Mouse (Mus musculus): ENCODE data around the gene Cpa1. TPM values are rescaled to one million over a fixed set of nuclear protein-coding genes. Genes with fewer than 3 reads are reported as not detected.

The Cpa1 gene
- polyA plus RNA-seq, 1 experiment, result not detected

GRCm38 (mm10) chr6:30618735-30619134 lies 20.3 kb upstream of the Cpa1 start:
- H3K4me1 ChIP-seq (ENCODE audit: control insufficient read depth, insufficient read depth, low read length), result peaks cover 22% of the 10 kb centered on the region
- 56% methylated on average over 6 of the region's 6 CpGs for WGBS
- TF ChIP-seq POLR2A (IDR thresholded peaks at IDR 0.05; ENCODE audit: insufficient read depth, low read depth, low read length) (no peak), CTCF (IDR thresholded peaks at IDR 0.05; ENCODE audit: insufficient read depth, low read depth, low read length) (no peak)
- no peak overlapping the region for H3K27ac ChIP-seq (ENCODE audit: insufficient read depth, low read depth, low read length)
- H3K4me3 ChIP-seq (ENCODE audit: insufficient read depth, low read depth, low read length), result no peak overlapping the region

- Histone ChIP-seq H3K4me1 (ENCODE audit: control insufficient read depth, insufficient read depth, low read length) (peaks cover 20% of the 10 kb centered on the region), H3K4me3 (ENCODE audit: insufficient read depth, low read depth, low read length) (no peak overlapping the region), H3K27ac (ENCODE audit: insufficient read depth, low read depth, low read length) (no peak overlapping the region)
- 74% methylated on average over 5 of the region's 5 CpGs for WGBS
- no peak for TF ChIP-seq CTCF (IDR thresholded peaks at IDR 0.05; ENCODE audit: insufficient read depth, low read depth, low read length)
- no peak for TF ChIP-seq POLR2A (IDR thresholded peaks at IDR 0.05; ENCODE audit: insufficient read depth, low read depth, low read length)
Observed at GRCm38 (mm10) chr6:30619606-30620005, 19.4 kb upstream of the Cpa1 start.

GRCm38 (mm10) chr6:30620591-30620990 lies 18.4 kb upstream of the Cpa1 start:
- WGBS, result 84% methylated on average over 4 of the region's 4 CpGs
- Histone ChIP-seq H3K4me1 (ENCODE audit: control insufficient read depth, insufficient read depth, low read length) (peaks cover 20% of the 10 kb centered on the region), H3K4me3 (ENCODE audit: insufficient read depth, low read depth, low read length) (no peak overlapping the region), H3K27ac (ENCODE audit: insufficient read depth, low read depth, low read length) (no peak overlapping the region)
- TF ChIP-seq POLR2A (IDR thresholded peaks at IDR 0.05; ENCODE audit: insufficient read depth, low read depth, low read length) (no peak), CTCF (IDR thresholded peaks at IDR 0.05; ENCODE audit: insufficient read depth, low read depth, low read length) (no peak)

GRCm38 (mm10) chr6:30620994-30621393 lies 18.0 kb upstream of the Cpa1 start:
- Histone ChIP-seq H3K4me3 (ENCODE audit: insufficient read depth, low read depth, low read length) (no peak overlapping the region), H3K4me1 (ENCODE audit: control insufficient read depth, insufficient read depth, low read length) (peaks cover 20% of the 10 kb centered on the region), H3K27ac (ENCODE audit: insufficient read depth, low read depth, low read length) (no peak overlapping the region)
- TF ChIP-seq CTCF (IDR thresholded peaks at IDR 0.05; ENCODE audit: insufficient read depth, low read depth, low read length) (no peak), POLR2A (IDR thresholded peaks at IDR 0.05; ENCODE audit: insufficient read depth, low read depth, low read length) (no peak)
- WGBS, result 94% methylated on average over 6 of the region's 6 CpGs

- Histone ChIP-seq H3K27ac (ENCODE audit: insufficient read depth, low read depth, low read length) (no peak overlapping the region), H3K4me3 (ENCODE audit: insufficient read depth, low read depth, low read length) (no peak overlapping the region), H3K4me1 (ENCODE audit: control insufficient read depth, insufficient read depth, low read length) (peaks cover 14% of the 10 kb centered on the region)
- TF ChIP-seq CTCF (IDR thresholded peaks at IDR 0.05; ENCODE audit: insufficient read depth, low read depth, low read length), result no peak
- no peak for TF ChIP-seq POLR2A (IDR thresholded peaks at IDR 0.05; ENCODE audit: insufficient read depth, low read depth, low read length)
- WGBS, result 85% methylated on average over 4 of the region's 4 CpGs
Observed at GRCm38 (mm10) chr6:30621986-30622389, 17.0 kb upstream of the Cpa1 start.

- H3K4me3 ChIP-seq (ENCODE audit: insufficient read depth, low read depth, low read length), result no peak overlapping the region
- 96% methylated on average over 9 of the region's 9 CpGs for WGBS
- H3K4me1 ChIP-seq (ENCODE audit: control insufficient read depth, insufficient read depth, low read length), result no peaks in the 10 kb centered on the region
- TF ChIP-seq POLR2A (IDR thresholded peaks at IDR 0.05; ENCODE audit: insufficient read depth, low read depth, low read length) (no peak), CTCF (IDR thresholded peaks at IDR 0.05; ENCODE audit: insufficient read depth, low read depth, low read length) (no peak)
- H3K27ac ChIP-seq (ENCODE audit: insufficient read depth, low read depth, low read length), result no peak overlapping the region
Observed at GRCm38 (mm10) chr6:30624763-30625162, 14.3 kb upstream of the Cpa1 start.

GRCm38 (mm10) chr6:30628152-30628551 lies 10.9 kb upstream of the Cpa1 start:
- Histone ChIP-seq H3K4me1 (ENCODE audit: control insufficient read depth, insufficient read depth, low read length) (no peaks in the 10 kb centered on the region), H3K27ac (ENCODE audit: insufficient read depth, low read depth, low read length) (no peak overlapping the region), H3K4me3 (ENCODE audit: insufficient read depth, low read depth, low read length) (no peak overlapping the region)
- TF ChIP-seq POLR2A (IDR thresholded peaks at IDR 0.05; ENCODE audit: insufficient read depth, low read depth, low read length) (no peak), CTCF (IDR thresholded peaks at IDR 0.05; ENCODE audit: insufficient read depth, low read depth, low read length) (no peak)
- 68% methylated on average over 6 of the region's 6 CpGs for WGBS

GRCm38 (mm10) chr6:30629989-30630388 lies 9.0 kb upstream of the Cpa1 start:
- H3K4me3 ChIP-seq (ENCODE audit: insufficient read depth, low read depth, low read length), result no peak overlapping the region
- WGBS, result 98% methylated on average over 1 of the region's 1 CpGs
- H3K4me1 ChIP-seq (ENCODE audit: control insufficient read depth, insufficient read depth, low read length), result no peaks in the 10 kb centered on the region
- TF ChIP-seq CTCF (IDR thresholded peaks at IDR 0.05; ENCODE audit: insufficient read depth, low read depth, low read length) (no peak), POLR2A (IDR thresholded peaks at IDR 0.05; ENCODE audit: insufficient read depth, low read depth, low read length) (no peak)
- no peak overlapping the region for H3K27ac ChIP-seq (ENCODE audit: insufficient read depth, low read depth, low read length)

- Histone ChIP-seq H3K27ac (ENCODE audit: insufficient read depth, low read depth, low read length) (no peak overlapping the region), H3K4me1 (ENCODE audit: control insufficient read depth, insufficient read depth, low read length) (no peaks in the 10 kb centered on the region), H3K4me3 (ENCODE audit: insufficient read depth, low read depth, low read length) (no peak overlapping the region)
- WGBS, result 85% methylated on average over 8 of the region's 8 CpGs
- TF ChIP-seq POLR2A (IDR thresholded peaks at IDR 0.05; ENCODE audit: insufficient read depth, low read depth, low read length) (no peak), CTCF (IDR thresholded peaks at IDR 0.05; ENCODE audit: insufficient read depth, low read depth, low read length) (no peak)
Observed at GRCm38 (mm10) chr6:30635361-30635862, 3.6 kb upstream of the Cpa1 start.

Data from olfactory bulb, adult 2 months (tissue).